Mouse (Mus musculus): ENCODE measurements around the gene D630003M21Rik. TPM values are rescaled to one million over a fixed set of nuclear protein-coding genes. Genes with fewer than 3 reads are reported as not detected.

The D630003M21Rik gene
- polyA plus RNA-seq, 1 experiment: 0.34 TPM

GRCm38 (mm10) chr2:158221446-158222084 lies 7.5 kb downstream of the D630003M21Rik start:
- no peak overlapping the region for H3K9ac ChIP-seq (ENCODE audit: low read depth, poor library complexity, severe bottlenecking)
- no peaks in the 10 kb centered on the region for H3K36me3 ChIP-seq (ENCODE audit: control insufficient read depth, insufficient read depth, low read length, poor library complexity, severe bottlenecking)
- H3K27me3 ChIP-seq (ENCODE audit: control insufficient read depth, insufficient read depth, low read length, poor library complexity, severe bottlenecking): no peaks in the 10 kb centered on the region
- no peaks in the 10 kb centered on the region for H3K9me3 ChIP-seq (replicated peaks; ENCODE audit: control insufficient read depth, insufficient read depth, low read length, poor library complexity, severe bottlenecking)
- no peak overlapping the region for H3K4me3 ChIP-seq (ENCODE audit: low read depth, low read length)
- H3K4me1 ChIP-seq (ENCODE audit: control insufficient read depth, insufficient read depth, low read length): no peaks in the 10 kb centered on the region
- no peak for TF ChIP-seq POLR2A (IDR thresholded peaks at IDR 0.05; ENCODE audit: insufficient read depth, low read length)
- no peak for TF ChIP-seq EP300 (IDR thresholded peaks at IDR 0.05; ENCODE audit: insufficient read depth, low read depth, low read length)
- TF ChIP-seq CTCF (IDR thresholded peaks at IDR 0.05; ENCODE audit: low read depth, low read length): no peak
- H3K27ac ChIP-seq (ENCODE audit: insufficient read depth, low read length): no peak overlapping the region

GRCm38 (mm10) chr2:158219562-158219961 lies 9.5 kb downstream of the D630003M21Rik start:
- no peak for TF ChIP-seq EP300 (IDR thresholded peaks at IDR 0.05; ENCODE audit: insufficient read depth, low read depth, low read length)
- TF ChIP-seq POLR2A (IDR thresholded peaks at IDR 0.05; ENCODE audit: insufficient read depth, low read length): no peak
- TF ChIP-seq CTCF (IDR thresholded peaks at IDR 0.05; ENCODE audit: low read depth, low read length): no peak
- Histone ChIP-seq H3K9ac (ENCODE audit: low read depth, poor library complexity, severe bottlenecking) (no peak overlapping the region), H3K9me3 (replicated peaks; ENCODE audit: control insufficient read depth, insufficient read depth, low read length, poor library complexity, severe bottlenecking) (no peaks in the 10 kb centered on the region), H3K4me1 (ENCODE audit: control insufficient read depth, insufficient read depth, low read length) (no peaks in the 10 kb centered on the region), H3K36me3 (ENCODE audit: control insufficient read depth, insufficient read depth, low read length, poor library complexity, severe bottlenecking) (no peaks in the 10 kb centered on the region), H3K27me3 (ENCODE audit: control insufficient read depth, insufficient read depth, low read length, poor library complexity, severe bottlenecking) (no peaks in the 10 kb centered on the region), H3K4me3 (ENCODE audit: low read depth, low read length) (no peak overlapping the region), H3K27ac (ENCODE audit: insufficient read depth, low read length) (no peak overlapping the region)

GRCm38 (mm10) chr2:158216510-158216909 lies 12.5 kb downstream of the D630003M21Rik start:
- Histone ChIP-seq H3K9me3 (replicated peaks; ENCODE audit: control insufficient read depth, insufficient read depth, low read length, poor library complexity, severe bottlenecking) (no peaks in the 10 kb centered on the region), H3K27me3 (ENCODE audit: control insufficient read depth, insufficient read depth, low read length, poor library complexity, severe bottlenecking) (no peaks in the 10 kb centered on the region), H3K27ac (ENCODE audit: insufficient read depth, low read length) (no peak overlapping the region), H3K36me3 (ENCODE audit: control insufficient read depth, insufficient read depth, low read length, poor library complexity, severe bottlenecking) (no peaks in the 10 kb centered on the region), H3K9ac (ENCODE audit: low read depth, poor library complexity, severe bottlenecking) (no peak overlapping the region), H3K4me3 (ENCODE audit: low read depth, low read length) (no peak overlapping the region), H3K4me1 (ENCODE audit: control insufficient read depth, insufficient read depth, low read length) (no peaks in the 10 kb centered on the region)
- TF ChIP-seq POLR2A (IDR thresholded peaks at IDR 0.05; ENCODE audit: insufficient read depth, low read length): no peak
- TF ChIP-seq EP300 (IDR thresholded peaks at IDR 0.05; ENCODE audit: insufficient read depth, low read depth, low read length): no peak
- no peak for TF ChIP-seq CTCF (IDR thresholded peaks at IDR 0.05; ENCODE audit: low read depth, low read length)

GRCm38 (mm10) chr2:158215283-158216117 lies 13.5 kb downstream of the D630003M21Rik start:
- H3K4me3 ChIP-seq (ENCODE audit: low read depth, low read length): no peak overlapping the region
- TF ChIP-seq POLR2A (IDR thresholded peaks at IDR 0.05; ENCODE audit: insufficient read depth, low read length) (no peak), EP300 (IDR thresholded peaks at IDR 0.05; ENCODE audit: insufficient read depth, low read depth, low read length) (no peak), CTCF (IDR thresholded peaks at IDR 0.05; ENCODE audit: low read depth, low read length) (no peak)
- H3K9ac ChIP-seq (ENCODE audit: low read depth, poor library complexity, severe bottlenecking): no peak overlapping the region
- no peaks in the 10 kb centered on the region for H3K27me3 ChIP-seq (ENCODE audit: control insufficient read depth, insufficient read depth, low read length, poor library complexity, severe bottlenecking)
- no peak overlapping the region for H3K27ac ChIP-seq (ENCODE audit: insufficient read depth, low read length)
- H3K9me3 ChIP-seq (replicated peaks; ENCODE audit: control insufficient read depth, insufficient read depth, low read length, poor library complexity, severe bottlenecking): no peaks in the 10 kb centered on the region
- H3K36me3 ChIP-seq (ENCODE audit: control insufficient read depth, insufficient read depth, low read length, poor library complexity, severe bottlenecking): no peaks in the 10 kb centered on the region
- no peaks in the 10 kb centered on the region for H3K4me1 ChIP-seq (ENCODE audit: control insufficient read depth, insufficient read depth, low read length)

- TF ChIP-seq CTCF (IDR thresholded peaks at IDR 0.05; ENCODE audit: low read depth, low read length) (peak; percentile 42), EP300 (IDR thresholded peaks at IDR 0.05; ENCODE audit: insufficient read depth, low read depth, low read length) (no peak)
- no peaks in the 10 kb centered on the region for H3K36me3 ChIP-seq (ENCODE audit: control insufficient read depth, insufficient read depth, low read length, poor library complexity, severe bottlenecking)
- no peak overlapping the region for H3K9ac ChIP-seq (ENCODE audit: low read depth, poor library complexity, severe bottlenecking)
- H3K4me1 ChIP-seq (ENCODE audit: control insufficient read depth, insufficient read depth, low read length): no peaks in the 10 kb centered on the region
- no peak overlapping the region for H3K27ac ChIP-seq (ENCODE audit: insufficient read depth, low read length)
- H3K4me3 ChIP-seq (ENCODE audit: low read depth, low read length): no peak overlapping the region
- no peaks in the 10 kb centered on the region for H3K9me3 ChIP-seq (replicated peaks; ENCODE audit: control insufficient read depth, insufficient read depth, low read length, poor library complexity, severe bottlenecking)
- no peaks in the 10 kb centered on the region for H3K27me3 ChIP-seq (ENCODE audit: control insufficient read depth, insufficient read depth, low read length, poor library complexity, severe bottlenecking)
Observed at GRCm38 (mm10) chr2:158211764-158212471, 17.1 kb downstream of the D630003M21Rik start.

All from ES-Bruce4 (cell line).